Mouse (Mus musculus): ENCODE results near the gene Syt11.

GRCm38 (mm10) chr3:88784889-88785288, 9.9 kb upstream of the Syt11 start:
- TF ChIP-seq CTCF (conservative IDR thresholded peaks at IDR 0.05; ENCODE audit: low read length) (no peak), POU5F1 (IDR thresholded peaks at IDR 0.05; ENCODE audit: borderline replicate concordance, low read length) (no peak), NANOG (IDR thresholded peaks at IDR 0.05; ENCODE audit: borderline replicate concordance, low read length) (no peak)

Measured in E14TG2a.4 (cell line).